Mouse (Mus musculus) kidney, postnatal 0 days (tissue): ENCODE results near the gene Rab3c. TPM values are rescaled to one million over a fixed set of nuclear protein-coding genes. Genes with fewer than 3 reads are reported as not detected.
A peak's percentile ranks its signal among the peaks of the same experiment; 100 is the strongest.

ENCODE experiments used
- ATAC-seq: fragments of 200-750 bp; cut with Nextera tagmentation; replicated peaks from 2 replicates; pipeline ENCODE4 v1.8.0; 2017; ENCODE audit warnings: low read depth, moderate number of reproducible peaks, moderate TSS enrichment, moderate library complexity; ENCODE audit not compliant: low FRiP score
- DNase-seq: peaks from one replicate; pipeline ENCODE4 v3.0.0-alpha.2; 2016; ENCODE audit warnings: low spot score
- H3K27ac ChIP-seq: fragments of 300-500 bp; sonication (generic); 2 replicates; pipeline ENCODE4 v1.5.1; 2014; ENCODE audit warnings: mild to moderate bottlenecking
- H3K27me3 ChIP-seq: fragments of 300-500 bp; sonication (generic); 2 replicates; pipeline ENCODE4 v1.6.1; 2014; ENCODE audit warnings: low read length, mixed read lengths; ENCODE audit not compliant: insufficient read depth
- H3K36me3 ChIP-seq: fragments of 300-500 bp; sonication (generic); 2 replicates; pipeline ENCODE4 v1.6.1; 2014; ENCODE audit warnings: low read length, mixed read lengths; ENCODE audit not compliant: insufficient read depth
- H3K4me1 ChIP-seq: fragments of 300-500 bp; sonication (generic); replicated peaks from 2 replicates; pipeline ENCODE4 v1.6.1; 2014; ENCODE audit warnings: antibody characterized with exemption, low read length, mixed read lengths; ENCODE audit not compliant: insufficient read depth
- H3K4me2 ChIP-seq: fragments of 300-500 bp; sonication (generic); 2 replicates; pipeline ENCODE4 v1.6.1; 2014; ENCODE audit warnings: mild to moderate bottlenecking, low read length, moderate library complexity, mixed read lengths
- H3K4me3 ChIP-seq: fragments of 300-500 bp; sonication (generic); replicated peaks from 2 replicates; pipeline ENCODE4 v1.5.1; 2014; ENCODE audit warnings: low read depth, low read length
- H3K9ac ChIP-seq: fragments of 300-500 bp; sonication (generic); 2 replicates; pipeline ENCODE4 v1.6.1; 2014; ENCODE audit warnings: low read depth, low read length
- H3K9me3 ChIP-seq: fragments of 300-500 bp; sonication (generic); replicated peaks from 2 replicates; pipeline ENCODE4 v1.6.1; 2016; ENCODE audit warnings: low read length, inconsistent platforms, mixed read lengths
- CTCF ChIP-seq: IDR thresholded peaks from 2 replicates; pipeline ENCODE4 v1.5.1; 2016; ENCODE audit warnings: antibody characterized with exemption, low read depth, mild to moderate bottlenecking, moderate library complexity
- WGBS: fragments of 180-500 bp; shearing (Covaris S2); extraction: QIAGEN DNeasy Blood & Tissue Kit; methylation state at CpG from one replicate; pipeline ENCODE4 v1.1.7; 2014; 5-methylcytosine and 5-hydroxymethylcytosine counted together
- polyA plus RNA-seq: library from polyadenylated mRNA; unstranded; fragments of >200 nt; fragmentation: Nextera tagmentation; extraction: Ambion mirVana; gene quantifications from 2 replicates; pipeline ENCODE4 v1.2.1, GENCODE M21; 2015

The Rab3c gene
- polyA plus RNA-seq, 1 experiment from 2014 or later = 0.24 TPM

- H3K36me3 ChIP-seq = no peaks in the 10 kb centered on the region
- H3K4me2 ChIP-seq = no peak overlapping the region
- DNase-seq = peak; percentile 25
- H3K27ac ChIP-seq = no peak overlapping the region
- no peaks in the 10 kb centered on the region for H3K4me1 ChIP-seq
- WGBS = 83% methylated on average over 2 of the region's 2 CpGs
- ATAC-seq = no peak
- 0 out of 2 replicates have a peak, but pooled peaks have one; percentile 4 for TF ChIP-seq CTCF
- no peaks in the 10 kb centered on the region for H3K9me3 ChIP-seq
- H3K9ac ChIP-seq = no peak overlapping the region
- no peaks in the 10 kb centered on the region for H3K27me3 ChIP-seq
- no peak overlapping the region for H3K4me3 ChIP-seq
Measured at GRCm38 (mm10) chr13:110248481-110248880, 32.3 kb downstream of the Rab3c start.

GRCm38 (mm10) chr13:110238970-110239369 is 41.8 kb downstream of the Rab3c start:
- no peak for ATAC-seq
- H3K4me1 ChIP-seq = no peaks in the 10 kb centered on the region
- no peak overlapping the region for H3K9ac ChIP-seq
- no peaks in the 10 kb centered on the region for H3K9me3 ChIP-seq
- TF ChIP-seq CTCF = no peak
- no peak overlapping the region for H3K27ac ChIP-seq
- H3K4me2 ChIP-seq = no peak overlapping the region
- no peaks in the 10 kb centered on the region for H3K36me3 ChIP-seq
- no peak for DNase-seq
- WGBS = 46% methylated on average over 3 of the region's 3 CpGs
- H3K27me3 ChIP-seq = no peaks in the 10 kb centered on the region
- H3K4me3 ChIP-seq = no peak overlapping the region

GRCm38 (mm10) chr13:110237209-110237935 is 43.4 kb downstream of the Rab3c start:
- no peak for ATAC-seq
- Histone ChIP-seq H3K27ac (no peak overlapping the region), H3K9ac (no peak overlapping the region), H3K4me2 (no peak overlapping the region), H3K27me3 (no peaks in the 10 kb centered on the region), H3K4me1 (no peaks in the 10 kb centered on the region), H3K9me3 (no peaks in the 10 kb centered on the region), H3K4me3 (no peak overlapping the region), H3K36me3 (no peaks in the 10 kb centered on the region)
- WGBS = 27% methylated on average over 10 of the region's 10 CpGs
- no peak for TF ChIP-seq CTCF
- DNase-seq = peak; percentile 37

- Histone ChIP-seq H3K9me3 (no peaks in the 10 kb centered on the region), H3K9ac (no peak overlapping the region), H3K27me3 (no peaks in the 10 kb centered on the region), H3K27ac (no peak overlapping the region), H3K4me2 (no peak overlapping the region), H3K4me3 (no peak overlapping the region), H3K36me3 (no peaks in the 10 kb centered on the region), H3K4me1 (no peaks in the 10 kb centered on the region)
- ATAC-seq (no peak), DNase-seq (no peak)
- no peak for TF ChIP-seq CTCF
- 93% methylated on average over 5 of the region's 5 CpGs for WGBS
Measured at GRCm38 (mm10) chr13:110233364-110233763, 47.4 kb downstream of the Rab3c start.

GRCm38 (mm10) chr13:110231086-110231688 is 49.6 kb downstream of the Rab3c start:
- H3K36me3 ChIP-seq = no peaks in the 10 kb centered on the region
- no peak overlapping the region for H3K4me3 ChIP-seq
- 64% methylated on average over 5 of the region's 5 CpGs for WGBS
- DNase-seq = no peak
- ATAC-seq = no peak
- no peaks in the 10 kb centered on the region for H3K27me3 ChIP-seq
- H3K27ac ChIP-seq = no peak overlapping the region
- no peaks in the 10 kb centered on the region for H3K4me1 ChIP-seq
- H3K9me3 ChIP-seq = no peaks in the 10 kb centered on the region
- no peak for TF ChIP-seq CTCF
- no peak overlapping the region for H3K9ac ChIP-seq
- no peak overlapping the region for H3K4me2 ChIP-seq

GRCm38 (mm10) chr13:110230046-110230445 is 50.8 kb downstream of the Rab3c start:
- Histone ChIP-seq H3K4me2 (no peak overlapping the region), H3K27ac (no peak overlapping the region), H3K36me3 (no peaks in the 10 kb centered on the region), H3K9me3 (no peaks in the 10 kb centered on the region), H3K4me1 (no peaks in the 10 kb centered on the region), H3K9ac (no peak overlapping the region), H3K27me3 (no peaks in the 10 kb centered on the region), H3K4me3 (no peak overlapping the region)
- ATAC-seq (no peak), DNase-seq (no peak)
- TF ChIP-seq CTCF = no peak
- 86% methylated on average over 4 of the region's 4 CpGs for WGBS
